Mouse (Mus musculus): ENCODE measurements at regions not wholly inside any gene's neighbourhood (a gene's known extent, or its start where the extent isn't known, plus 50 kb on each side); places are given as distances from the start of the nearest gene placed in this dataset.

DNA sequence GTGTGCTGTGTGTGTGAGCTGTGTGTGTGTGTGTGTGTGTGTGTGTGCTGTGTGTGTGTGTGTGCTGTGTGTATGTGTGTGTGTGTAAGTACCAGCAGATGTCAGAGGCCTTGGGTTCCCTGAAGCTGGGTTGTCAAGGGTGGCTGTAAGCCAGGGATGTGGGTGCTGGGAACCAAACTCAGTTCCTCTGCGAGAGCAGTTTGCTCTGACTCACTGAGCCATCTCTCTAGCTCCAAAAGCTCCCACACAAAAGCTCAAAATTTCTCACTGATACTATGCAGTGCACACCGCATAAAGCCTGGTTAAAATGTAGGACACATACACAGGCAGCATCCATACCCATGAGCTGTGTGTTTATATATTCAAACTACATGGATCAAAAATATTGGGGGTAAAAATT is 172.9 kb upstream of the Clec14a start:
- DNase-seq = no peak

GRCm38 (mm10) chr12:58440666-58441065 is 171.6 kb upstream of the Clec14a start:
- no peak for DNase-seq

GRCm38 (mm10) chr12:58437031-58437430 is 167.9 kb upstream of the Clec14a start:
- no peak for DNase-seq

GRCm38 (mm10) chr12:58434504-58434903 is 165.4 kb upstream of the Clec14a start:
- DNase-seq = no peak

DNA sequence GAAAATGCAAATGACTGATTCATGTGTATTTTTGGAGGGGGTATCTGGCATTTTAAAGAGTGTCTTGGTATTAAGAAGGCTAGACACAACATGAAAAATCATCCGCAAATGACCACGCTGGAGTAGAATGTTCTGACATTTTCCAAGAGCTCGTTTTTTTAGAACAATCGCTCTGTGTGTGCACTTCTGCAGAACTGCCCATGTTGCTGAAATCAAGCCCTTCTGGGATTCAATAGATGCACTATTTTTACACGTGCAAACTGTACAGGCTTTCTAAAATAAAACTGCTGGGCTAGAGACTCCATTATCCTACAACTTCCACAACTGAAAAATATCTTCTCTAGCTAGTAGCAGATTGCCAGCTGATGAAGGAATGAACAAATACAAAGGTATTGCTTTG is 160.8 kb upstream of the Clec14a start:
- DNase-seq = no peak

DNA sequence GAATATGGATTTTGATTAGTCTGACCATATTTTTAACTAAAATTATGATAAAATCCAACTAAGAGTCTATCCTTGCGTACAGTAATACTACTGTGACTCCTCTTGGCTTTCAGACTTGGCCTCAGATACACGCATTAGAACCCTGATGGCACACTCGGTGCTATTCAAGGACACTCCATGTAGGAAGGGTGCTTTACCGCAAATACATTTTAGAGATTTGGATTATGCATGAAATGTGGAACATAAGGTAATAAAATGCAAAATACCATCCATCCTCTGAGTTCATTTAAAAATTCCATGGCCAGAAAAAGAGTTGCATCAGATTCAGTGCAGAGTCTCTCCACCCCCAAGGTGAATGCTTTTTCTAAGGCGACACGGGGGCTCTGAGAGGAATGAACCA is 157.7 kb upstream of the Clec14a start:
- no peak for DNase-seq

DNA sequence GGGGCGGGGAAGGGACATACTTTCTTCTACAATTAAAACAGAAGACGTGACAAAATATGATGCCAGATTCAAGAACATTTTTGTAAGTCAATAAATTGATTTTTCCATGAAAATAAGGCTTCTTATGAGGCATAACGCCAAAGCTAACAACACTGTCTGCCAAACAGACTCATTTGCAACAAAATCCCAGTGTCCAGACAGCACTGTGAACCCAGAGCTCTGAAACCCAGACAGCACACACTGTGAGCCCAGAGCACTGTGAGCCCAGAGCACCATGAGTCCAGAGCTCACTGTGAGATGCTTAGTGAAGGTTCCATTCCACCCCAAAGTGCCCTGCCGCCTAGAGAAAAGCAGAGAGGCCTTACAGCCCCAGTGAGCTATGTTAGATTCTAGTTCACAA is 156.9 kb upstream of the Clec14a start:
- peak in 1 of 2 experiments; percentile 11 for DNase-seq

- DNase-seq = no peak
These were observed 154.5 kb upstream of the Clec14a start for GRCm38 (mm10) chr12:58423581-58423980.

- DNase-seq = no peak
These were observed 132.8 kb upstream of the Clec14a start for GRCm38 (mm10) chr12:58401904-58402303.

DNA sequence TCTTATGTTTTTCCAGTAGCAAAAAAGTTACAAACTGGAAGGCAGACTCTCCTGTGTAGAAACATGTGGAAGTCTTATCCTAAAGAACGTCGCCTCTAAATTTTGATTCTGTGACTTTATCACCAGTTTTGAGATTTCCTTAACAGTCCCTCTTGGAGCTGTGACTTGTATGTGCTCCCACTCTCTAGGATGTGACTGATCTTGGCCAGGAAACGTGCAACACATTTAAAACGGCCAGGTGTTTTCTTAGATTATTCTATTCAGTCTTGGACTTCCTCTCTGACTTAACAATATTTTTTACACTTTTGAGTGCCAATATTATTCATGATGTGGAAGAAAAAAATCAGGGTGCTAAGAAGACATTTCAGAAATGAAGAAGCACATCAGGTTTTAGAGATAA is 91.2 kb upstream of the Clec14a start:
- DNase-seq = no peak

DNA sequence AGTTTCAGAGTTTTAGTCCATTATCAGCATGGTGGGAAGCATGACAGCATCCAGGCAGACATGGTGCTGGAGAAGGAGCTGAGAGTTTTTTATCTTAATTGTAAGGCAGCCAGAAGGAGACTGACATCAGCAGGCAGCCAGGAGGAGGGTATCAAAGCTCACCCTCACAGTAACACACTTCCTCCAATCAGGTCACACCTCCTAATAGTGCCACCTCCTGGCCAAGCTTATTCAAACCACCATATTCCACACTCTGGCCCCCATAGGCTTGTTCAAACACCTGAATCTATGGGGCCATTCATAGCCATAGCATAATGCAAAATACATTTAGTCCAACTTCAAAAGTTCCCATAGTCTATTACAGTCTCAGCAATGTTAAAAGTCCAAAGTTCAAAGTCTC is 65.1 kb upstream of the Clec14a start:
- DNase-seq = no peak

DNA sequence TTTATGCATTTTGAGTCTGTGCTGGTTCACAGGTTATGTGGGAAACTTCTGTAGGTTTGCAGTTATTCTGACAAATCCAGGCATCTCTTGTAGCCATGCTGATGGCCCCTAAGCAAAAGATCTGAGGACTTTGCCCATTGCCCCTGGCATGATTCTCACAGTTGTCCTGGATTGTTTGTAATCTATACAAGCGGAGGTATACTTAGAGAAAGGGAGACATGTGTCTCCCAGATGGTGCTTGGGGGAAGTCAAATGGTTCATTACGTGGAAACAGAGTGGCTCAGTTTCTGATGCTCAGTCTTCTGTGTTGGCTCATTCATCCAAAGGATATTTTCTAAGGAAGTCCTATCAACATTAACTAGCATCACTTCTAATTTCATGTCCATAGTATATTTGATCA is 60.8 kb upstream of the Clec14a start:
- no peak for DNase-seq

DNA sequence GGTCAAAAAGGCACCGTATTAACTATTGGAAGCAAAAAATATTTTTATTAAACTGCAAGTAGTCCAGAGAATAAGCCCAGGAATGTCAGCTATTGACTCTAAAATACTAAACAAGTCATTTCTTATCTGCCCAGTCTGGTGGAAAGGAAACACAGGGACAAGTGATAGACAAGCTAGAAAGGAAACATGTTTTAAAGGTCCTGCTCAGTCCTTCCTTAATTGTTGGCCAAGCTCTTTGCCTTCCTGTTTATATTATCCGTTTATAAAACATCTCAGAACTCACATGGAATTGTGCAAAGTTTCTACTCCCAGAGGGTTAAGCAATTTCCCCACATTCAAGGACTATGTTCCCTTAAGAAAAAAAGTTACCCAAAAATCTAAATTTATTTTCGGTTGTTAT is 54.9 kb upstream of the Clec14a start:
- DNase-seq = no peak

All from kidney, postnatal 25 days (tissue).